Mouse (Mus musculus) Muller cell, postnatal 12 days (primary cell): ENCODE results near the gene Grk5.
"Not testable (repeated sequence)": the region's sequence is repeated elsewhere in the genome, so short reads cannot be mapped to it uniquely, and the experiment has no call there.

Experiments used
- DNase-seq: peaks from one replicate; pipeline ENCODE4 v3.0.0-alpha.2; 2015; ENCODE audit errors: inconsistent ontology term

The Grk5 gene

GRCm38 (mm10) chr19:60889714-60890315, at the start of gene Grk5:
Gene Grk5, plus strand, starts transcription at chr19:60889749.
- DNase-seq = peak; percentile 97

DNA sequence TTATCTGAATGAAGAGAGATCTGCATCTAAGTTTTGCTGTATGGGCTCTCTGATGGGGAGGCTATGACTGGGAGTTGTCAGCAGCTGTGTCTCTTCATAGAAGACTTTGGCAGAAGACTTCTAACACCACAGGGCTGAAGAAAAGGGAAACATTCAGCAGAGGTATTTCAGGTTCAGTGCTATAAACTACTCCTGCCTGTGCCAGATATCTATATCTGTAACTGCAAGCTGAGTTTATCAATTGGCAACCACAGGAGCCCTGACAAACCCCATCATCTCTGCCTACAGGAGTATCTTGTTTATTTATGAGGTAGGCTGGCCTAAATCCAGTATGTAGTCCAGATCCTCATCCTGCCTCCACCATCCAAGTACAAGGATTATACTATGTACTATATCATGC, 46.2 kb upstream of the Grk5 start:
- DNase-seq = no peak

GRCm38 (mm10) chr19:60845731-60846130, 43.8 kb upstream of the Grk5 start:
- peak; percentile 31 for DNase-seq

- peak; percentile 94 for DNase-seq
Observed at GRCm38 (mm10) chr19:60860868-60861700, 28.5 kb upstream of the Grk5 start, which contains the start of gene Sfxn4. Gene Sfxn4, minus strand, starts transcription at chr19:60861479.

DNA sequence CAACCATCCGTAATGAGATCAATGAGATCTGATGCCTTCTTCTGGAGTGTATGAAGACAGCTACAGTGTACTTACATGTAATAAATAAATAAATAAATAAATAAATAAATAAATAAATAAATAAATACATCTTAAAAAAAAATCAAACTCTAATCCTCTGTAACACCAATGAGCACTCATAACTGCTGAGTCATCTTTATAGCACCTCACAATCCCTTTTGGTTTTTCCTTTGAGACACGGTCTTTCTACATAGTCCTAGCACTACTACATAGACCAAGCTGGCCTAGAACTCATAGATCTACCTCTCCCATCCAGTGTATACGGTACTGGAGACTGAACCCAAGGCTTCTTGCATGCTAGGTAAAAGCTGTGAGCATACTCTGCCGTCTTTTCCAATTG, 23.4 kb upstream of the Grk5 start:
- not testable (repeated sequence) for DNase-seq

DNA sequence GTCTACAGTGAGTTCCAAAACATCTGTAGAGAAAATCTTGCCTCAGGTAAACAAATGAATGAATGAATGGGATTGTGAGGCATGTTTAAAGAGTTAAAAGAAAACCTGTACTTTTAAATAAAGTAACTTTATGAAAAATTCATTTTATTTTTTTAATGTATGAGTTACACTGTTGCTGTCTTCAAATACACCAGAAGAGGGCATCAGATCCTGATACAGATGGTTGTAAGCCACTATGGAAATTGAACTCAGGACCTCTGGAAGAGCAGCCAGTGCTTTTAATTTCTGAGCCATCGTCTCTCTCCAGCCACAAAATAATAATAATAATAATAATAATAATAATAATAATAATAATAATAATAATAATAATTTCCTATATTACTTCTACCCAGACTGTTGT, 19.1 kb upstream of the Grk5 start:
- DNase-seq = no peak

GRCm38 (mm10) chr19:60871366-60871765, 18.2 kb upstream of the Grk5 start:
- no peak for DNase-seq

GRCm38 (mm10) chr19:60872272-60872671, 17.3 kb upstream of the Grk5 start:
- DNase-seq = no peak

DNA sequence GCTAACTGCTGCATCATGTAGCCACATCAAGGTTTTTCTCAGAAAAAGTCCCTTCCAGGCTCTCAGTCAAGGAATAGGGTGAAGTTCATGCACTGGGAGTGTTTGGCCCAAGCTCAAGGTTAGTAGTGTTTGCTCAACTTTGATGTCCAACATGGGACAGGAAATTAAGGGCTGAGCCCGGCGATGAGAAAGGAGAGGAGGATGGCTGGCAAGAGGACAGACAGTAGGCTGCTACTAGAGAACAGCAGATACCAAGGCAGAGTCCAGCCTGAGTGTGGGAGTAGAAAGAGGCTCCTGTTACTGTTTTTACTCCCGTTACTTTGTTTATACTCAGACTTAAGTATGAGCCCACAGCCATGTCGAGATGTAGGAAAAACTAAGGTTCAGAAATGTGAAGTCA, 16.0 kb upstream of the Grk5 start:
- no peak for DNase-seq

DNA sequence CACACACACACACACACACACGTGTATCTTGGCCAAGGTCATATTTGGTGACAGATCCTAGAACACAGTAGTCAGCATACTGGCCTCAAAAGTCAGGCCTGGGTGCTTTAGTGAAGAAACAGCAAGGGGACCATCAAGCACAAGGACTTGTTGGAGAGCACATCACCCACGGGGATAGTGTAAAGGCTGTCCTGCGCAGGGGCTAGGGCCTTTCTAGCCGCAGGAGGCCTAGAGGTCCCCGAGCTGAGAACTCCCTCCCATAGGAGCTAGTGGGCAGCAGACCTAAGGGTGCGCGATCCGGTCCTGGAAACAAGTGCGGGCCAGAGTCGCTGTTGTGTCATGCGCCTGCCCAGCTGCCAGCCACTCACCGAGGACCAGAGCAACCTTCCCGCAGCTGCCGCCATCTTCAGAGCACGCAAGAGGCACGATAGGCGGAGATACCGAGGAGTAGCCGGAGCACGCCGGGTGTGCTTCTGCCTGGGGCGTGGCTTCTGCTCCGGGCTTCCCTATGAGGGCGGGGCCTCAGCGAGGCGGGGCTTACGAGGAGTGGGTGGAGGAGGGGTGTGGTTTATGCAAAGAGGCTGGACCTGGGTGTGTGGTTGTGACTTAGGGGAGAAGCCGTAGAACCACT, 15.4 kb upstream of the Grk5 start, which contains the start of gene Prdx3:
TSS of gene Prdx3 (minus strand) at position 493 of the 631 bp plus-strand sequence.
- peak; percentile 98 for DNase-seq

DNA sequence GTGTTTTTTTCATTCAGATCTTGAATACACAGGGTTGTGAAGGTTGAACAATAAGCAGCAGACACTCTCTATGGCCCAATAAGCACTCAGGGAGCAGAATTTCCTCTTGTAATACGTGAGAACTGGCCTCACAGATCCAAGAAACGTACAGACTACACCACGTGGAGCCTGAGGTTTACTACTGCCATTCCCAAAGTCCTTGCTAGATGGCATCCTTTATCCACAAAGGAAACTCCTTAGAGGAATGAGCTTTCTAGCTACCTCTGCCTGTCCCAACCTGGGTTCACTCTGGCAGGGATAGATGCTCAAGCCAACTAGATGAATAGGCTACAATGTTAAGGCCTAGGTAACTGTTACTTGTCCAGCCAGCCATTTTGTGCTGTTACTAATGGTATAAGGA, 6.4 kb upstream of the Grk5 start:
- peak; percentile 37 for DNase-seq

DNA sequence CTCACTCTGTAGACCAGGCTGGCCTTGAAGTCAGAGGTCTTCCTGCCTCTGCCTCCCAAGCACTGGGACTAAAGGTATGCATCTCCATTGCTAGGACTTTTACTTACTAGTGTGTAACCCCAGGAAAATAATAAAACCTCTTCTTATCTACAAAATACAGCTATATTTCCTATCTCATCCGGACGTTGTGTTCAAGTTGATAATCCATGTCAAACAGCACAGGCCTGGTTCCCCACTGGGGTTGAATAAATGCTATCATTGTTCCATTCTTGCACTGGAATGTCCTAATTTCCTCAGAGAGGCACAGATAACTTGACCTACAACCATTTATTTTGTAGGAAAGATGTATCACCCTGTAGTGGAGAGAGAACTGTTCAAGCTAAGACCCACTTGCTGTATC, 1.9 kb upstream of the Grk5 start:
- DNase-seq = peak; percentile 30

GRCm38 (mm10) chr19:60889101-60889713, 342 bp upstream of the Grk5 start:
- DNase-seq = no peak

DNA sequence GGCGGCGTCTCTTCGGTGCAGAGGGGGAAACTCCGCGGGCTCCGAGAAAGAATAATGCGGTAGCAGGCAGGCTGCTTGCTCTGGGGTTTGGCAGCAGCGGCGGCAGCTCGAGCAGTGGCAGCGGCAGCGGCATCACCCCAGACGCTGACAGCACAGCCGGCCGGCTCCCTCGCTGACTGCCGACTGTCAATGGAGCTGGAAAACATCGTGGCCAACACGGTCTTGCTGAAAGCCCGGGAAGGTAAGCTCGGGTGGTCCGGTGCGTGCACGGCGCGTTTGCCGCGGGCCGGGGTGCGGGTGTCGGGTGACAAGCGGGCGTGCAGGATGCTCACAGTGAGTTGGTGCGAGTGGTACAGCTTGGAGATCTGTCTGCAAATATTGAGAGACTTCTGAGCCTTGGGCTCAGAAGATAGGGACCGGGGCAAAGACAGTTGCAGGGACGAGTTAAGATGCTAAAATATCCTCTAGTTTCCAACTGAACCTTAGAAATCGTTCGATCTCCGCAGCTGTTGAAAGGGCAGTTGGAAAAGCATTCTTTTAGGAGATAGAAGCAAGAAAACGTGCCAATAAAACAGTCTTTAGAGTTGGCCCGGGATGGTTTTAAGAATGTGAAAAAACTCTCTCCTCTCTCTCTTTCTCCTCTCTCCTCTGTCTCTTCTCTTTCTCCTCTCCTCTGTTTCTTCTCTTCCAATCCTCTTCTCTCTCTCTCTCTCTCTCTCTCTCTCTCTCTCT, 1.0 kb downstream of the Grk5 start:
- DNase-seq = peak; percentile 76

GRCm38 (mm10) chr19:60891123-60891470, 1.5 kb downstream of the Grk5 start:
- DNase-seq = peak; percentile 22

DNA sequence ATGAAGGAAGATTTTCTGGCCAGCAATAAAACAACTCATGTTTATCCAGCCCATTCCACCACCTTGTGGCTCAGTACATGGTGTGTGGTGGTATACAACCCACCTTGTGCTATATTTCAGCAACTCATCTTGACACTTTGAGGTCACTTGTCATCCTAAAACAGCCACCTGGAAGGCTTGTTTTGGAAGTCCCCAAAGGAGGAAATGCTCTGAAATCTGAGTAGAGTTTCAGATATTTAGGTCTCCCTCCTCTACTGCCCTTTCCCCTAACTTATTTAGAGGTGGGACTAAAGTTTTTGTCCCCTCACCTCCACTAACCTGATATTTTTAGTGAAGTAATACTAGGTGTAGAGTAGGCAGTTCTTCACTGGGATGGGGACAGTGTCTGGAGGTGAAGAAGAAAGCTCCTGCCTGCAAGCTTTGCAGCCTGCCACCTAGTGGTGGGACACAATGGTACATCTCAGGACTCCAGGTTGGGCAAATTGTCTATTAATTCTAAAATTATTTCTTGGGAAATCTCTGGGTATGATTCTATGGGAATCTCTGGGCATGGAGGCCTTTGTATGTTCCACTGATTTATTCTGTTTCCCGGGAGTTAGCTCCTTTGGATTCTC, 2.5 kb downstream of the Grk5 start:
- peak; percentile 35 for DNase-seq

GRCm38 (mm10) chr19:60895251-60895880, 5.8 kb downstream of the Grk5 start:
- peak; percentile 63 for DNase-seq

DNA sequence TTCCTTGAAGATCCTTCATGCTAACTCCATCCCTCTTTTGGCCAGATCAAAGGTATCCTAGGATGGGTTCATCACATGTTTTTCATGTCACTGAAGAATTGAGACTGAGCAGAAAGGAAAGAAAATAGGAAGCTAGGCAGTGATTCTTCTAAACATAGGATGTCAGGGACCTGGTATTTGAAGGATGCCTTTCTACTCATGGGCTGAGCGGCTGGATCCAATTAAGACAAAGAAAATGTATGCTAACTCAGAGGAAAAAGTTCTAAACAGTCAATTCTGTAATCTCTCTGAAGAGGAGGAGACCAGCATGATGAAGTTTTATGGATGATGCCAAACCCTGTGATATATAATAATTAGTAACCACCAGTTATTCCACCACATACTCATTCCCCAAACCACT, 13.6 kb downstream of the Grk5 start:
- DNase-seq = no peak

- DNase-seq = no peak
Observed at GRCm38 (mm10) chr19:60903971-60904370, 14.4 kb downstream of the Grk5 start.

DNA sequence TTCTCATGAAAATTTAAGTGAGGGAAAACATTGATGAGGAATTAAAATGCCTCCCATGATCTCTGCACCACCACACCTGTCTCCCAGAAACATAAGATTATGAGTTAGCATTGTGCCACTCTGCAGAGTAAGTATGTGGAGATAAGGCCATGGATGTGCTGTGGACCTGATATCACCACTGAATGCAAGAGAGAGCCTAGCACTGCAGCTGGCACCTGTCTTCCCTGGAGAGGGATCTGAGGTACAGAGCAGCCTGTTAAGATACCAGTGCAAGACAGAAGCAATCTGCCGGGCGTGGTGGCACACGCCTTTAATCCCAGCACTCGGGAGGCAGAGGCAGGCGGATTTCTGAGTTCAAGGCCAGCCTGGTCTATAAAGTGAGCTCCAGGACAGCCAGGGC, 15.9 kb downstream of the Grk5 start:
- no peak for DNase-seq

- no peak for DNase-seq
Observed at GRCm38 (mm10) chr19:60910304-60910703, 20.8 kb downstream of the Grk5 start.
